Mouse (Mus musculus): ENCODE measurements around the gene Fads6.

The Fads6 gene

GRCm38 (mm10) chr11:115301351-115301750 is 3.9 kb upstream of the Fads6 start:
- DNase-seq (ENCODE audit: extremely low spot score, low read depth, low spot score): no peak

DNA sequence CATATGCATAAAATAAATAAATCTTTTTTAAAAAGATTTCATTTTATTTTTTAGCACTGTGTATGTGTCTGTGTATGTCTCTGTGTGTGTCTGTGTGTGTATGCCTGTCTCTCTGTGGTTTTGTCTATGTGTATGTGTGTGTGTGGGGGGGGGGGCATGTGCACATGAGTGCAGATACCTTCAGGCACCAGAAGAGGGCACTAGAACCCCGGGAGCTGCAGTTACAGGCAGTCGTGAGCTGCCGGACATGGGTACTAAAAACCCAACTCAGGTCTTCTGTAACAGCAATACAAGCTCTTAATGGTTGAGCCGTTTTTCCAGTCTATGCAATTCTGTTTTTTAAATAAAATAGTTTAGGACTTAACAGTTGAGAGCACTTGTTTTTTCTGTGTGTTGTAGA is 3.3 kb upstream of the Fads6 start:
- DNase-seq (ENCODE audit: extremely low spot score, low read depth, low spot score): no peak

DNA sequence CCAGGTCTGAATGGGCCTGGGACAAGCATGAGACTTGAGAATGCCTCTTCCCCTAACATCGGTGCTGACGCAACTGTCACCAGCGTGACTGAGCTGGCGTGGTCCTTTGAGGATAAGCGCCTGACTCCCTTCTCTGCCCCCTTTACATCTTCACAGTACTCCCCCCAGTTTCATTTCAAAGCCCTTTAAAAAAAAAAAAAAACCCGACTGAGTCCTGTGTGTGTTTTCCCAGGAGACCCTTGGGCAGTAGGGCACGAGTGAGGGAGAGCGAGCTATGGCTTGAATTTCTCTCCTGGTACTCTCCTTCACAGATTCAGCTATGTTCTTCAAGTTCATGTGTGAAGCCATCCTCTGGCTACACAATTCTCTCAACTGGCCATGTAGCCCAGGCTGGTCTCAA is 697 bp upstream of the Fads6 start:
- no peak for DNase-seq (ENCODE audit: extremely low spot score, low read depth, low spot score)

- DNase-seq (ENCODE audit: extremely low spot score, low read depth, low spot score): no peak
These were observed 822 bp downstream of the Fads6 start for GRCm38 (mm10) chr11:115296471-115297210.

- DNase-seq (ENCODE audit: extremely low spot score, low read depth, low spot score): no peak
These were observed 1.5 kb downstream of the Fads6 start for GRCm38 (mm10) chr11:115295939-115296338.

- DNase-seq (ENCODE audit: extremely low spot score, low read depth, low spot score): no peak
These were observed 4.7 kb downstream of the Fads6 start for GRCm38 (mm10) chr11:115292631-115293375.

DNA sequence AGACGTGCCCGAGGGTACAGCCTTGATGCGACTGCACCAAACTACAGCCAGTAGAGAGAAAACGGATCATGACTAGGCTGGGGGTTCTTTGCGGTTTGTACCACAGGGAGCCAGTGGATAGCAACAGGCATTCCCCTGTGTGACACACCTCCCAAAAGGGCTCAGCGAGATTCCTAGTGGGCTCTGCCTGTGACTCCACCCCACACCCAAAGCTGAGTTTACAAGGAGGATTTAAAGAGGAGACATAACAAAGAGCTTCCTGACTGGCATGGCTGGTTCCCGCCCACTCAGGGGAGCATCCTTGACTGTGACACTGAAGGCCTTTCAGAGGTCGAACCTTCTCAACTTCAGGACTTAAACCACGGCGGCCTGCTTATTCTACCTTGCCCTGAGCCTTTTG is 6.0 kb downstream of the Fads6 start:
- no peak for DNase-seq (ENCODE audit: extremely low spot score, low read depth, low spot score)

GRCm38 (mm10) chr11:115290919-115291318 is 6.5 kb downstream of the Fads6 start:
- no peak for DNase-seq (ENCODE audit: extremely low spot score, low read depth, low spot score)

DNA sequence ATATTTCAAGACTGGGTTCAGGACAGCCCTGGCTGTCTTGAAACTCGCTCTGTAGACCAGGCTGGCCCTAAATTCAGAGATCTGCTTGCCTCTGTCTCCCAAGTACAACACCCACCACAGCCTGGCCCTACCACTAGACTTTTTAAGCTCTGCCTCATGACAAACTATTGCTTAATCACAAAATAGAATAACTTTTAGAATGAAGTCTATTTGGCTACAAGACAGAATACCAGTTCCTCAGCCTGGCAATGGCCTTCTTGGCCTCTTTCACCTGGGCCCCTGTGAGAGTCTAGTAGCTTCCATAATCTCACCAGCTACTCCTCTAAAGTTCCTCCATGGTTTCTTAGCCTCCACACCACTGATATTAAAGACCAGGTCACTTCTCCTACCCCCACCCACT is 7.1 kb downstream of the Fads6 start:
- DNase-seq (ENCODE audit: extremely low spot score, low read depth, low spot score): no peak

- DNase-seq (ENCODE audit: extremely low spot score, low read depth, low spot score): no peak
These were observed 7.6 kb downstream of the Fads6 start for GRCm38 (mm10) chr11:115289885-115290284.

DNA sequence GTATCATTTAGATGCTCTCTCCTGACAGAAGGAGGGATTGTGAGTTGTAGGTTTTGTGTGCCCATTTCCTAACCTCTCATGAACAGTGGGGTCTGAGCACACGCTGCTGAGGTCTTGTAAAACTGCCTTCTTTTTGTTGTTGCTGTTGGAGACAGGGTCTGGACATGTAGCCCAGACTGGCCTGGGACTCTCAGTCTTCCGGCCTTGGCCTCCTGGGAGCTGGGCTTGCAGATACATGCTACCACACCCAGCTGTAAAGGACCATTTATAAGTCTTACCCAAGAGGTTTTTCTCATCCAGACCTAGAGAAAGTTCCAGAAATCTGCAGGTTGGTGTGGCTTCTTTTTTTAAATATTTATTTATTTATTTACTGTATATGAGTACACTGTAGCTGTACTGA is 9.2 kb downstream of the Fads6 start:
- no peak for DNase-seq (ENCODE audit: extremely low spot score, low read depth, low spot score)

- no peak for DNase-seq (ENCODE audit: extremely low spot score, low read depth, low spot score)
These were observed 10.1 kb downstream of the Fads6 start for GRCm38 (mm10) chr11:115287386-115287785.

GRCm38 (mm10) chr11:115286201-115286993 is 11.1 kb downstream of the Fads6 start:
- no peak for DNase-seq (ENCODE audit: extremely low spot score, low read depth, low spot score)

DNA sequence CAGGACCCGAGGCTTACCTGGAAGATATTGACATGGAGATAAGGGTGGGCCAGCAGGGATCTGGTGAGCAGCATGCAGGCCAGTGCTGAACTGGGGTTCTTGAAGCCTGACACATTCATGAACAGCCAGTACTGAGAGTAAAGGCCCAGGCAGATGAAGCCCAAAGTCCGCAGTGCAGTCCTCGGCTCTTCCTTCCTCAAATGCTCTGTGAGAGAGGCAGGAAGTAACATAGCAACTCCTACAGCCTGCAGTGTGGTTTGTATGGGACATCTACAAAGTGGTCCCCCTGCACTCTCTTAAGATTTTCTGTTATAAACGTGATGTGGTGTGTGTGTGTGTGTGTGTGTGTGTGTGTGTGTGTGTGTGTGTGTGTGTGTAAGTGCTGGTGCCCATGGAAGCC is 12.2 kb downstream of the Fads6 start:
- DNase-seq (ENCODE audit: extremely low spot score, low read depth, low spot score): no peak

DNA sequence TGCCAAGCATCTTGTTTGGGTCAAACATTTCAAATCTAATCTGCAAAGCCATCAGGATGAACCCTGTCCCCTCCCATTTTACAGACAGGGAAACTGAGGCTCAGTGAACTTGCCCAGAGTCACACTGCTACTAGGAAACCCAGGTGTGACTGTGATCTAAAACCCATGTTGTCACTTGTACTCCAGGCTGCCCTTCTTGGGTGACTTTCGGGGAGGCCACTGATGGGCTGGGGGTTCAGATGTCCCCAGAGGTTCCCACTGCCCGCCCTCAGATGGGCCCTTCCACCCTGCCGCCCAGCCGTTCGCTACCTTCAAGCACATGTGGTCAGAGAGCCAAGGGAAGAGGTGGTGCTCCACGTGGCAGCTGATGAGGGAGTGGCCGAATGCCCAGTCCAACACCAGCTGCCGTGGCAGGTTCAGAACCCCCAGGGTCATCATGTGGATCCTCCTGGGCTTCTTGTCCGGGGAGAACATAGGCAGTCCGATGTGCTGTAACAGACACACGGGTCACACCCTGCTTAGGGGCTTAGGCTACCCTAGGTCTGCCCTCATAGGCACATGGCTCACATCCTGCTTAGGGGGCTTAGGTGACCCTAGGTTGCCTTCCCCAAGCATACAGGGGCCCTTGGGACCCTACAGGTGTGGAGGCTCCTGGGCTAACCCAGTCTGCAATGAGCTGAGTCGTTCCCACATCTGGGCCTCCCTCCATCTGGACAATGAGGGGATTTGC is 13.4 kb downstream of the Fads6 start:
- DNase-seq (ENCODE audit: extremely low spot score, low read depth, low spot score): no peak

GRCm38 (mm10) chr11:115283486-115283765 is 14.0 kb downstream of the Fads6 start:
- no peak for DNase-seq (ENCODE audit: extremely low spot score, low read depth, low spot score)

GRCm38 (mm10) chr11:115282723-115283485 is 14.6 kb downstream of the Fads6 start:
- DNase-seq (ENCODE audit: extremely low spot score, low read depth, low spot score): no peak

DNA sequence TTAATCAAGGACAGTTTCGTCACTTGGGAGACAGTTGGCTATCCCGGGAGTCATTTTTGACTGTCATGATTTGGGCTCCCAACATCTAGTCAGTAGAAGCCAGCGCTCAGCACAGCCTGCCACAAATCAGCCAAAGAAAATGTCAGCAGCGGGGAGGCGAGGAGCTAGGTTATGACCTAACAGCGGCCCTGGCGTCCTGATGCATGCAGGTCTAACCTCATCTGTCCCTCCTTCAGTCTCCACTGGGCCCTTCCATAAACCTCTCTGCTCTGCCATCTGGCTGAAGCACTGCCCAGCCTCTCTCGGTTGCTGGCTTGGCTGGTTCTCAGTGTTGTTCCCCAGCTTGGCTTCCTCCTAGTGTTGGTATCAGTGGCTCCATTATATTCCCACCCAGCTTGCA is 15.2 kb downstream of the Fads6 start:
- DNase-seq (ENCODE audit: extremely low spot score, low read depth, low spot score): no peak

- DNase-seq (ENCODE audit: extremely low spot score, low read depth, low spot score): no peak
These were observed 17.7 kb downstream of the Fads6 start for GRCm38 (mm10) chr11:115279726-115280125.

DNA sequence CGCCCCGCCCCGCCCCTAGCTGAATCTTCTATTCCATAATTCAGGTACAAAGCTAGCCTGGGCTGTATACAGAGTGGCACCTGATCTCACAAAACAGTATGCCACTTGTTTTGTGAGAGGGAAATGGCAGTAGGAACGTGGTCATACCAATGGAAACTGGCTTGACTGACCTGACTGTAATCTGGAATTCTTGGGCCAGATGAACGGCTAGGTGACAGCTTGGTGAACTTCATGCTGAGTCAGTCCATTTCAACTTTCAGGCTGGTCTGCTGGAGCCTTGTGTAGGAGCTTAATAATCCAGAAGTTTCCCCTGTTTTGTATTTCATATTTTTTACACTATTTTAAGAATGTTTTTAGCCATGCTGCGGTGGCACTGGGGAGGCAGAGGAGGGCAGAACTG is 19.3 kb downstream of the Fads6 start:
- DNase-seq (ENCODE audit: extremely low spot score, low read depth, low spot score): no peak

- no peak for DNase-seq (ENCODE audit: extremely low spot score, low read depth, low spot score)
These were observed 19.9 kb downstream of the Fads6 start for GRCm38 (mm10) chr11:115277604-115277975.

Measured in hindlimb bud, embryonic 11.5 days (tissue).